Mouse (Mus musculus) monocyte, adult 5-6 weeks (primary cell): ENCODE results near the gene Mtmr6. TPM values are rescaled to one million over a fixed set of nuclear protein-coding genes. Genes with fewer than 3 reads are reported as not detected.

Source experiments
- ATAC-seq: fragments of 153-309, 156-312 bp; replicated peaks from 2 replicates; pipeline ENCODE4 v1.8.0; 2017; ENCODE audit warnings: mild to moderate bottlenecking; ENCODE audit not compliant: low TSS enrichment, insufficient number of reproducible peaks, severe bottlenecking, poor library complexity, low FRiP score
- total RNA-seq: library from RNA; stranded (forward); fragments of 200-1000, 200-491, 200-594 nt; gene quantifications from 3 replicates; pipeline ENCODE4 v1.2.3, GENCODE M21; 2017

Gene Mtmr6
- 139 to 192 TPM (median 179 TPM) in 3 replicates for total RNA-seq

DNA sequence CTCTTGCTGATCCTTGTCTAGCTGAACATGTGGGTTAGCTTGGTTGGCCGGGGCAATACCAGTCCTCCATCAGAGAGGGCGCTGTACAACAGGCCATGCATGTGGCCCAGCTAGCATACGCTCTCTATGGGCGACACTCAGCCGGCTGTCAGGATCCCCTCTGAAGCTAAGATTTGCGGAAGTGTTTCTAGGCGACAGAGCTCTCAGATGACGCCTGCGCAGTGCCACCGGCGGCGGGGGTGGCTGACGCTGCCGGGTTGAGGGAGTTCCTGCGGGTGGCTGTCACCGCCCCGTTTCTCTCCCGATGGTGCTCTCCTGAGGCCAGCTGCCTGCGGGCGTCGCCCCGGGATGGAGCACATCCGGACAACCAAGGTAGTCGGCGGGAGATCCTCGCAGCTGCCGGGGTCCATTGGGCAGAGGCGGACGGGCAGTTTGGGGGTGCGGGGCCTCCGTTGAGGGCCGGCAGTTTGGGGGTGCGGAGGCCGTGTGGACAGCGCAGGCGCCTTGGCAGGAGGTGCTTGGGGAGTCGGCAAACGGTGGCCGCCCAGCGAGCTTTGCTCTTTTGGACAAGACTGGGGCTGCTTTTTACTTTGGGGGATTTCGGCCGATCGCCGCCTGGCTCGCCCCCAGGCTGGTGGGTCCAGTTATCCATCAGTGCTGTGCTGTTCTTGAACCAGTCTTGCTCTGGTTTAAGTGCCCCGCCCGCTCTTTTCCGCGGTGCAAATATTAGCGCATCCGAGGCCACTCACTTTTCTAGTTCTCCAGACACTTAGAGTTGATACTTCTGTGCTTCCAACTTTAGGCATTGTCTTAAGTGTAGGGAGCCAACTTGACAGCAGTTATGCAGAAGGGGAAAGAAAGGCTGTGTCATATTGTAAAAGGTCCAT, at the start of gene Mtmr6:
TSS of gene Mtmr6 (plus strand) at position 239 of the 887 bp plus-strand sequence.
- peak; percentile 99 for ATAC-seq

DNA sequence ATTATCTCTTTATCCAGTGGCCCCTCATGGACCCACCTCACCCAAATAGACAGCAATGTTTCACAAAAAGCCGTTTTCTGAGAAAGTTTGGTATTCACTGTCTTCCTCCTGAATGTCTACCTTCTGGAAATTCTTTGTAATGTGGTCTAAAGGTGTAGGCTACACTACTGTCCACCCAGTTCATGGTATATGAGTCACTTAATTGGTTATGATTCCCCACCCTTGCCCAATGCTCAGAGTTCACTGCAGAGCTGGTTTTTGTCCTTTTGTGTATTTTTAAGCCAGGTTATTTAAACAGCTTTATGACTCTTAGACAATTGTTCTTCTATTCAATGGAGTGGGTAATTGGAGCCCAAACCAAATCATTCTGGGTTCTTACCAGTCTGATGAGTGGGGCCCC, 48.9 kb upstream of the Mtmr6 start:
- ATAC-seq: no peak

DNA sequence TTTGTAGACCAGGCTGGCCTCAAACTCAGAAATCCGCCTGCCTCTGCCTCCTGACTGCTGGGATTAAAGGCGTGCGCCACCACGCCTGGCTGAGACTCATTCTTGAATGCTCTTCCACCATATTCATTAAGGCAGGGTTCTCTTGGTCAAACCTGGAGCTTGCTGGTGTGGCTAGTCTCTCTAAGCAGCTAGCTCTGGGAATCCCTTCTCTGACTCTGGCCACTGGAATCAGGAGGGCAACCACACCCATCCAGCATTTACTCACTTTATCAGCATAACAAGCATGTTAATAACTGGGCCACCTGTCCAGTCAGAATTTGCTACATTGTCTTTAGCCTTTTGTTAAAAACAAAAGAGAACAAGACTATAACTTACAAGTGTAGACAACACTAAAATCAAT, 47.4 kb upstream of the Mtmr6 start:
- ATAC-seq: no peak

DNA sequence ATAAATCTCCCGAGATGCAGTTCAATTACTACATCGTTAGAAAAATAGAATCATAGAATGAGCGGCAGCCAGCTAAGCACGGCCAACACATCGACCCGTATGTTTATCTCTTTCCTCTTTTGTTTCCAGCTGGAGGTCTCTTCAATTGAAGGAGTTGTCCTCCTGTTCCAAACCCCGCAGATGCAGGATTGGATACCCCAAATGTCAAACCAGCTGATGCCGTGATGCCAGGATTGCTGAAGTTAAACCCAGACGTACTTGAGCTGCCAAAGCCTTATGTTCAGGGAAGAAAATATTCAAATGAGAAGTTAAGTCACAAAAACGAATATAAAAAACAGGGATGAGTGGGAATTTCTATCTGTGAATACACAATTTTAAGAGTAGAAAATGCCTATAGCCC, 45.1 kb upstream of the Mtmr6 start:
- no peak for ATAC-seq

DNA sequence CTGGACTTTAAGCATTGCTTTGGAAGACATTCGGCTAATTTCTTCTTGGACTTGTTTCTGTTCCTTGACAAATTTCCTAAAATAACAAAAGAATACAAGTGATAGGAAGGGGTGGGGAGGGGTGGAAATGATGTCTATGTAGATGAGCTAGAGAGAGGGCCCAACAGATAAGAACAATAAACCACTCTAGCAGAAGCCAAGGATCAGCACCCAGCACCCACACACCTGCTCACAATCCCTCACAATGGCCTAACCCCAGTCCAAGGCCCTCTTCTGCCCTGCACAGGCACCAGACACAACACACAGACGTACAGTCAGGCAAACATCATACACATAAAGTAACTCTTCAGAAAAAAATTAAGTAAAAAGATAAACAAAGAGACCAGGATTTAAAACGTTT, 26.5 kb upstream of the Mtmr6 start:
- ATAC-seq: no peak

DNA sequence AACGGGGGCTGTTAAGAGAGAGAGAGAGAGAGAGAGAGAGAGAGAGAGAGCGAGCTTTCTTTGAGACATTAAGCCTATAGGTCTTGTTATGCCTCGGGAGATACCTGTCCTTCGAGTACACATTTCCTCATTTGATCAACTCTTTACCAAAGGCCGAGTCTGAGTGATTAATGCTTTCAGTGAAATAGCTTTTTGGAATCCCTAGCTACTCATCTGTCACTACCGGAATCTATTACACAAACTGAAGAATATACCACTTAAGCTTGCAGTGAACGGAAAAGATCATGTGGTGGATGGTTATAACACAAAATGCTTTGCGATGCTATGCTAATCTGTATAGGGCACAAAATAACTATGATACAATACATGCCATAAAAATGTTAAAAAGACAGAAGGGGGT, 14.7 kb upstream of the Mtmr6 start:
- no peak for ATAC-seq

DNA sequence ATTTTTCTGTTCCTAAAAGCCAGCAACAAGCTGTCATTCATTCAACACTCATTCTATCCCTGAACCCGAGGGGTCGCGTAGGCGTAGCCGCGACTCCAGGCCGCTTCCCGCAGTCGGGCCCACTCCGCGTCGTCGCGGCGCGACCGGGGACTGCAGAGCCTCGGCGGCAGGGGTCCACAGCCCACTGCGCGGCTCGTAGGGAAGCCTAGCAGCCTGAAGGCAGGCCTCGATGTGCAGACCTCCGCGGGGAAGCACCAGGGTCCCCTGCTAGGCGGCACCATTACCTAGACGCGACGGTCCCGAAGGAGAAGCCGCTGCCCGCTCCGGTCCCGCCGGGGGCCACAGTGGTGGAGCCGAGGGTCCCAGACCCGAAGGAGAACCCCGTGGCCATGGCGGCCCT, 14.1 kb upstream of the Mtmr6 start:
- ATAC-seq: no peak

DNA sequence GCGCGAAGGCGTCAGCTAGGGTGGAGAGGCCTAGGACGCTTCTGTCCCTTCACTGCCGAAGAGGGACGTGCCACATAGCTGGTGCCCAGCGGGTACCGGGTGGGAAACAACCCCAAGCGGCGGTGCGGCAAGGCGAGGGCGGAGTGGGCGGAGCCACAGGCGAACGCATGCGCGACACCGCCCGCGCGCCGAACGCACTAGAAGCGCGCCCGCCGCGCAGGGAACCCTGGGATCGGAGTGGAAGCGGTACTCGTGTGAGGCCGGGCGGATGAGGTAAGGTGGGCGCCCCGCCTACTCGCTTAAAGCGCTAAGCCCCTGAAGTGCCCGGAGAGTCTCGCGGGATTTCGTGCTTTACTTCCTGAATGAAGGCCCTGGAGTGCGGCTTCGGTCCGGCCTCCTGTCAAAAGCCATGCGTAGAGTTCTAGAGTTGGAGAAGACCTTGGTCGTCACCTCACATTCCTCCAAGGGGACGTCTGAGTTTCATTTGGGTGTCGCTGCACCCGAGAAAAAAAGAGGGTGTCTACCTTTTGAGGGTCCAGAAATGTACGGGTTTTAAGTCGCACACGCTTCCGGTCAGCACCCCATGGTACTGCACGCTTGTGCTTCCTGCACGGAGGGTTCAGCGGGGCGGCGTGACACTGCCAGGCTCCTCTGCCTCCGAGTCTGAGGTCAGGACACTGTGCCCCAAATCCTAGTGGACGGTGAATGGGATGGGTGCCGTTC, 13.6 kb upstream of the Mtmr6 start, which contains the start of the genes Nupl1 and Gm49336:
TSS of gene Nupl1 (minus strand) at position 151 of the 723 bp plus-strand sequence.
TSS of gene Gm49336 (minus strand) at position 227 of the 723 bp plus-strand sequence.
- ATAC-seq: peak; percentile 98

DNA sequence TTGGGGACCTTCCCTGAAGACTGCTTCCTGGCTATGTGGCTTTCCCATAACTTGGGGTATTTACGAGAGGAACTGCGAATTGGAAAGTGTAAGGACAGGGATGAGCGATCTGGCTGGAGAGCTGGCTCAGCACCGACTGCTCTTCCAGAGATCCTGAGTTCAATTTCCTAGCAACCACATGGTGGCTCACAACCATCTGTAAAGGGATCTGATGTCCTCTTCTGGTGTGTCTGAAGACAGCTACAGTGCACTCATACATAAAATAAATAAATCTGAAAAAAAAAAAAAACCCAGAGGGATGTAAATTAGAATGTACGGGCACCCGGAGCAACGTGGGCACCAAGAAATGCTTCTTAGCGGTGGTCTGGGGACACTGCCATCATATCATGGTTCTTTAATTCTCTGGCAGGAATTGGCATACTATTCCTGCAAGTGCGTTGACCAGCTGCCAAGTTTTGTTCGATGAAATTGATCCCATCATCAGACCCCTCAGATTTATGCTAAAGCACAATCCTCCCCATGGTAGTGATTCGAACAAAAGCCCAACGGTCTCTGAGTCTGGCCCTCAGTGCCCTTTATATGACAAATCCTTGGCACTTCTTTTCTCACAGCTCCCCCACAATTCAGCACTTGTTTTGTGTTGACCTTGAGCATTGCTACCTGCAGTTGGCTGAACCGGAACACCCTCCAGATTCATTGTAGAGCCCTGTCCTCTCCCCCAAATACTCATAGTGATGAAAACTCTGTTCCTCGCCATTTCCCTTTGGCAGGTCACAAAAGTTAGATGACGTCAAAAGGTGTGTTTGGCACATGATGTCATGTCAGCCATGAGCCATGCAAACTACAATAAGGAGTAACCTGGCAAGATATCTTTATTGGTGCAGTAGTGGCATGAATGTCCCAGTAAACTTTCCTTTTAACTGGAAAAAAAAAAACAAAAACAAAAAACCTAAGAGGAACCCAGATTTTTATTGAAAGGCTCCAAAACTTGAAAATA, 12.7 kb upstream of the Mtmr6 start:
- ATAC-seq: no peak

DNA sequence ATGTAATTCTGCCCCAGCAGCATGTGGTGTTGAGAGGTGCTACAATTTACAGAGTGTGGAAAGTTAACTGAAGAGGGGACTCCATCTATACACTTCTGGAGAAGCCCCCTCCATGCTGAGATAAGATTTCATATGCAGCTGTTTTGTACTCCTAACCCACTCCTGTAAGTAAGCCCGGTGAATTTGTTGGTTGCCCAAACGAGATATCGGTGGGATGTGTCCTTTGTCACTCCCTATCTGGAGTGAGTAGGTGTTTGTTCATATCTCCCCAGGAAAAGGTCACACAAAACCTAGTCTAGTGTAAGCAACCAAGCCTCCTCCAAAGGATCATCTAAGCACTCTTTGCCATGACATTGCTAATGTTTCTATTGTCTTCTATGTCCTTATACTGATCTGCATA, 11.6 kb upstream of the Mtmr6 start:
- no peak for ATAC-seq

DNA sequence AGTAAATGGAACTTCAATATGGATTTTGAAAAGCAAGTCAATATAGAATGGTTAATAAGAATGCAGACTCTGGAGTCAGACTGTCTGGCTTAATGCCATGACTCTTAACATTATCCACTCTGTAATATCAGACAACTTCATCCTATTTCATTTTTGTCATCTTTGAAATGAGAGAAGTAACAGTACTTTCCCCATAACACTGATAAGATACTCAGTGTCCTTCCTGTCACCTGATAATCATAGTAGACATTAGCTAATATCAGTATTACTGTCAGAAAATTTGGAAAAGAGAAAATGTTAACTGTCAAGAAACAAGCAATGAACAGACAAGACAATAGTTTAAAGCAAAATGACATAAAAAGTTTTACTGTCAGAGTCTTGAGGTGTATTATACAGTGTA, 10.3 kb upstream of the Mtmr6 start:
- no peak for ATAC-seq

DNA sequence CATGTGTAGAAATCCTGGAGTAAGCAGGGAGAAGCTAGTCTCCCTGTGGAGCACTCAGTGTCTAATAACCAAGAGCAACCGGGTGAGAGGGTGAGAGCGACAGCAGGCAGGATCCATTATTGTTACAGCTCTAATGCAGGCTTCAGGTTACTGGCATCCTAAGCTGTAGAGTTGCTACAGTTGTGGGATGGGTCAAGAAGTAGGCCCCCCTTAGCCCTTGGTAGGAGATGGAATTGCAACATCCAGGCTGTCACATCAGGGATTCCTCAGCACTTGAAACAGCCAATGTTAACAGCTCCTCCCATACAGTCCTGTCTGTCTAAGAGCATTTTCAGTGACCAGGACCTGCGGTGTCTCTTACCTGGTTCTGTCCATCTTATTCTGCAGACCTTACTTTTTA, 8.7 kb upstream of the Mtmr6 start:
- no peak for ATAC-seq

DNA sequence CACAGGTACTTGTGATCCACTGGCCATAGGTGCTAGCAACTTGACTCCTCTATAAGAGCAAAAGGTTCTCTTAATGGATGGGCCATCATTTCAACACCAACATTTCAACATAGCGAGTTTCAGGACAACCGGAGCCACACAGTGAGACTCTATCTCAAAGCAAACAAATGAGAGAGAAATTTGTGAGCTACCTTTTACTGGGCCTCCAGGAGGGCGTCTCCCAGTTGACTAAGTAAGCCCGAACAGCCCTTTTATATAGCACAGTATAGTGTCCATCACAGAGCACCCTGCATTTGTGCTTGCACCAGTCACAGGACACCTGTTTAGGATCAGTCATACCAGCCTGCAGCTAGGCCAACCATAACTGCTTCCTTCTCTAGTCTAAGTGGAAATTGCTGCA, 7.9 kb upstream of the Mtmr6 start:
- ATAC-seq: no peak

DNA sequence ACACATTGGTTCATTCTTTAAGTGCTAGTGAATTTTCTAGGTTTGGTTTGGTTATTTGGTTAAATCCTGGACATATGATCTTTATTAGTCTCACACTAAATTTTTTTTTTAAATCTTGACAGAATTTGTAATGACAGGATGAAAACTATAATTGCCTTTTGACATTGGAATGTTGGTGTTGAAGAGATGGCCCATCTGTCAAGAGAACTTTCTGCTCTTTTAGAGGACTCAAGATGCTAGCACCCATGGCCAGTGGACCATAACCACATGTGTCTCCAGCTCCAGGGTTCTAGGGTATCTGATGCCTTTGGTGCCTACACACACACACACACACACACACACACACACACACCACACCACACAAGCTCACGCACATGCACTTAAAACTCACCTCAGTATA, 7.2 kb upstream of the Mtmr6 start:
- ATAC-seq: no peak

DNA sequence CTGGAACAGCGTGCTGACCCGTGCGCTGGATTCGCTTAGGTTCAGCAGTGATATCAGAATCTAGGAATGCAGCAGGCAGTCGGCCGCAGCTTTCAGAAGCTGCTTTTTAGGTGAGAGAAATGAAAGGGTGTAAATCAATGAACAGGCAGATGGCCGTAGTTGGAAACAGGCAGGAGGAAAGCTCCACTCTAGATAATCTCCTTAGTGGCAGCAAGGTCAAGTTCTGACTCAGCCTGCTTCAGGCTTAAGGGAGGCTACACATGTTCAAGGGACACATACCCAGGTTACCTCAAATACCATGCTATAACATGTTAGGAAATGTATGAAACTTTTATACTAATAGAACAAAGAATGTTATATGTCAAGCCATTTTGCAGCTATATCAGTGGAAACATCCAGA, 2.7 kb upstream of the Mtmr6 start:
- ATAC-seq: no peak

DNA sequence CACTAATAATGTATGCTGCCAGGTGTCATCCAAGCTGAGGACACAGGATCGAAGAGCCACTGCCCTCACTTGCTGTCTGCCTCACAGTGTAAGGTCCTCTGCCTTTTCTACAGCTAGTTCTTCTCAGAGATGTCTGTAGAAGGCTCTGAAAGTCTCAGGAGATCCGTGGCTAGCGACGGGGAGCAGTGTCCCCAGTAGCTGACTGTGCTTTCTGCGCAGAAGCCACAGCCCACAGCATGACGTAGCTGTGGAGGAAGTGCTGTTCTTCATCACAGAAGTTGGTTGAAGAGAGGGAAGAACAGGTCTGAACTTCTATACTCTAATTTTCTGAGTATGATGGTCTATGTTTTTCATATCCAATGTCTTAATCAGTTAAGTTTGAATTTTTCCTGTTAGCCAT, 4.3 kb downstream of the Mtmr6 start:
- ATAC-seq: peak; percentile 71

DNA sequence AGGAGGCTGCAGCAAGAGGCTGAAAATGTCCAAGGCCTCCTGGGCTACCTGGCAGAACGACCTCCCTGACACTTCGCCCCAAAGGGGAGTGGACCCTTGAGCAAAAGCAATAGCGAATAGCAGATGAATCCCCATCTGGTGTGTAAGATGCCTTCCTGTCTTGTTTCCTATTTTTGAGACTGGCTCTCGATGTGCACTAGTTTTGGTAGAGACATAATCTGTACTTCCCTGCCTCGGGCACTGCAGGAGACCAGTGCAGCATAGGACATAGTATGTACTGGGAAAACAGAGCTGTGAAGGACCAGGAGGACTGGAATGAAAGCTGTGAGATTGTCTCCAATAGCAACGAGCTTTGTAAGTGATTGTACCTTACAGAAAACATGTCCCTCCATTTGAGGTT, 8.3 kb downstream of the Mtmr6 start:
- ATAC-seq: peak; percentile 58

DNA sequence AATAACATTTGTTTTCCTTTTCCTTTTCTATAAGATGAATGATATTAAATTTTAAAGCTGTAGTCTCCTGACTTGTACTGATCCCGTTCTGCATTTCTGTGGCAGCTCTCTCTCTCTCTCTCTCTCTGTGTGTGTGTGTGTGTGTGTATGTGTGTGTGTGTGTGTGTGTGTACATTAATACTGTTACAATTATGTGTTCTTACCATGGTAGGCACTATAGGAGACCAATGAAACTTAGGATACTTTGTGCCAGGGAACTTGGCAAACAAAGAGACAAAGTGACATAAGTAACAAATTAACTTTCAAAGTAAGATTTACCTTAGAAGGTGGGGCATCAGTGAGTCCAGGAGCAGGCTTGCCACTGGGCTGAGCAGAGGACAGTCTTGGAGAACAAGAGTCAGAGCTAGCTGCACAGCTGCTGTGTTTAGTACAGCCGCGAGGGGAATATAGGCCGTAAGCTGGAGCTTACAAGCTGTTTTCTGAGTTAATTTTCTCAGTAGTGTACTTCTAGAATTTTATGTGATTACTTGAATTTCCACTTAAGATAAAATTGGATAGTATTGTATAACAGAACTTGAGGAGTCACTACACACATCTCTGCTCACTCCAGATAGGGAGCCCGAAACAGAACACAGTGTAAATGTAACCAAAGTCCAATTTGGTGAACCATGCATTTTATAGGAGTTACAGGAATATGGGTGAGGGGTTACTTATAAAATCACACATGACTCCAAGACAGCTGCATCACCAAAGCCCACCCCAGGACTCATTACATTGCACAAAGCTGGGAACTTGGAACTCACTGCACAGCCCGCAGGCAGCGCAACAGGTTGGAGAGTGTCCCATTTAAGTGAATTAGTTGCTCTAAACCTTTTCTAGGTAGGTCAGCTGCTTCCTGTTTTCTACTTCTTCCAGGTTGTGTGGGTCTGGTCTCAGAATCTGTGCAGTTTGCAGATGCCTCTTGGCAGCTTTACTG, 10.6 kb downstream of the Mtmr6 start:
- ATAC-seq: no peak
